Mouse (Mus musculus) cortical plate, adult 2 months (tissue): Measurements from ENCODE around the gene Usp21. TPM values are rescaled to one million over a fixed set of nuclear protein-coding genes. Genes with fewer than 3 reads are reported as not detected.
"Not testable (repeated sequence)": the region's sequence is repeated elsewhere in the genome, so short reads cannot be mapped to it uniquely, and the experiment has no call there.

Experiments used
- H3K27ac ChIP-seq: fragments of 200-500 bp; 2 replicates; pipeline ENCODE4 v1.5.1; 2012; ENCODE audit warnings: low read length, control low read depth, inconsistent platforms; ENCODE audit not compliant: insufficient read depth
- H3K4me1 ChIP-seq: fragments of 200-500 bp; 2 replicates; pipeline ENCODE4 v1.6.1; 2011; ENCODE audit warnings: low read length; ENCODE audit not compliant: control insufficient read depth, insufficient read depth
- H3K4me3 ChIP-seq: fragments of 200-500 bp; 2 replicates; pipeline ENCODE4 v1.5.1; 2011; ENCODE audit warnings: mild to moderate bottlenecking, low read length, control low read depth; ENCODE audit not compliant: insufficient read depth
- CTCF ChIP-seq: fragments of 200-500 bp; IDR thresholded peaks from 2 replicates; pipeline ENCODE4 v1.5.1; 2011; ENCODE audit warnings: mild to moderate bottlenecking, control low read depth, low read length; ENCODE audit not compliant: insufficient read depth; ENCODE audit errors: extremely low read depth
- POLR2A ChIP-seq: fragments of 200-500 bp; IDR thresholded peaks from 2 replicates; pipeline ENCODE4 v1.6.1; 2011; ENCODE audit warnings: mild to moderate bottlenecking, low read length, control low read depth; ENCODE audit not compliant: insufficient read depth; ENCODE audit errors: extremely low read depth
- polyA plus RNA-seq: library from polyadenylated mRNA; depleted of rRNA; stranded (reverse); fragments of >200 nt; gene quantifications from 2 replicates; pipeline ENCODE4 v1.2.3, GENCODE M21; 2012

The Usp21 gene
- polyA plus RNA-seq, 1 experiment = 70.2 TPM

GRCm38 (mm10) chr1:171247453-171247841 lies 40.3 kb downstream of the Usp21 start:
- TF ChIP-seq CTCF (no peak), POLR2A (no peak)
- H3K4me1 ChIP-seq = peaks cover 2% of the 10 kb centered on the region; the same call in 1 of the 2 replicates
- peak overlapping the region; percentile 74 for H3K27ac ChIP-seq
- H3K4me3 ChIP-seq = peak overlapping the region; percentile 68

DNA sequence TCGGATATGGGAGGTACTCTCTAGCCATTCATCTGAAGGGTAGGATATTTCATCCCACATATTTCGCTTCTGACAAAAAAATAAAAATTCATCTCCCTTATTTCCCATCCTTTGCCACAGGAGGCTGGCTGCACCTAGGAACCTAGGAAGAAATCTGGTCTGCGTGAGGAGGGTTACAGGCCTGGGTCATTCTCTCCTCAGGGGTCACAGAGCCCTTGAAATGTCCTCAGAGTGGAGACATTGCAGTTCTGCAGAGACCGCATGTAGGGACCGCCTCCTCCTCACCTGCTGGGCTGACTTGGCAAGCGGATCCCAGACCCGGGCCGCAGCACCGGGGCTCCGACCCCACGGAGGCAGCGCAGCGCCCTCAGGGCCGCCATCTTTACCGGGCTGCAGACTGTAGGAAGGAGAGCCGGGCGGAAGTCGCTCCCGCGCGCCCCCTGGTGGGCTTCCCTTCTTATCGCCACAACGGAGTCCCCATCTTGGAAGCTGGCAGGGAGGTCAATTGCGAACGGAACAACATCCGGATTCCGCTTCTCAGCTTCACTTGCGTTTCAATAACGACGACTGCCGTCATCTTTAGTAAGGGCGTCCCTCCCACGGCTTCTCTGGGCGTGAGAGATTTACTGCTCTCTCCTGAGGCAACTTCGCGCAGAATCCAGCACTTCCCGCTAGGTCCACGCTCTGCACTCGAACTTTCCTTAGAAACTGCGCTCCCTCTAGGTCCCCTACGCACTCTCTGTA lies 40.9 kb downstream of the Usp21 start:
- Histone ChIP-seq H3K4me3 (peak overlapping the region; percentile 68), H3K4me1 (peaks cover 2% of the 10 kb centered on the region; the same call in 1 of the 2 replicates), H3K27ac (peak overlapping the region; percentile 79)
- TF ChIP-seq POLR2A = peak; percentile 82; the same call in 1 of the 2 replicates
- TF ChIP-seq CTCF = peak; percentile 71

DNA sequence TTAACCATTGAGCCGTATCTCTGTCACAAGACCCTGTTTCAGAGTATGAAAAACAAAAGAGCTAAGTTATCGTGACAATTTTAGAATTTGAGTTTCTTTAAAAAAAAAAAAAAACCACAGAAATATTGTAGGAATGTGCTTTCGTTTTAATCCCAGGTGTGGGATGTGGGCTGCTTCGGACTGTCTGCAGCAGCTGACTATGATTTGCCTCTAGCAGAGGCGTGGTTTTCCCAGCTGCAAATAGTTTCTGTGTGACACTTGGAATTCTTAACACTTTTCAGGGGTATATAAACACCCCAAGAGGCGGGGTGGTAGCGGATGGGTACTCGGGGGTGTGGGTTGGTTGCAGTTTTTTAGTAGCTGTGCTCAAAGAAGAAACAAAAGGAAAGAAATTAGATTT lies 42.4 kb downstream of the Usp21 start:
- Histone ChIP-seq H3K4me1 (peaks cover 2% of the 10 kb centered on the region; the same call in 1 of the 2 replicates), H3K27ac (no peak overlapping the region), H3K4me3 (no peak overlapping the region)
- no peak for TF ChIP-seq POLR2A
- no peak for TF ChIP-seq CTCF

- H3K4me3 ChIP-seq, H3K27ac ChIP-seq, H3K4me1 ChIP-seq: not testable (repeated sequence)
These were observed 45.8 kb downstream of the Usp21 start for GRCm38 (mm10) chr1:171241952-171242351.

GRCm38 (mm10) chr1:171240911-171241310 lies 46.9 kb downstream of the Usp21 start:
- peaks cover 2% of the 10 kb centered on the region; the same call in 1 of the 2 replicates for H3K4me1 ChIP-seq
- H3K27ac ChIP-seq = no peak overlapping the region
- TF ChIP-seq CTCF = no peak
- no peak for TF ChIP-seq POLR2A
- no peak overlapping the region for H3K4me3 ChIP-seq

- no peak overlapping the region for H3K27ac ChIP-seq
- peaks cover 2% of the 10 kb centered on the region; the same call in 1 of the 2 replicates for H3K4me1 ChIP-seq
- H3K4me3 ChIP-seq = no peak overlapping the region
- TF ChIP-seq POLR2A (no peak), CTCF (no peak)
These were observed 47.6 kb downstream of the Usp21 start for GRCm38 (mm10) chr1:171239992-171240744.

GRCm38 (mm10) chr1:171238463-171238862 lies 49.3 kb downstream of the Usp21 start:
- peak; percentile 51 for TF ChIP-seq CTCF
- no peak for TF ChIP-seq POLR2A
- Histone ChIP-seq H3K4me1 (no peaks in the 10 kb centered on the region; the same call in 1 of the 2 replicates), H3K4me3 (no peak overlapping the region), H3K27ac (no peak overlapping the region)

DNA sequence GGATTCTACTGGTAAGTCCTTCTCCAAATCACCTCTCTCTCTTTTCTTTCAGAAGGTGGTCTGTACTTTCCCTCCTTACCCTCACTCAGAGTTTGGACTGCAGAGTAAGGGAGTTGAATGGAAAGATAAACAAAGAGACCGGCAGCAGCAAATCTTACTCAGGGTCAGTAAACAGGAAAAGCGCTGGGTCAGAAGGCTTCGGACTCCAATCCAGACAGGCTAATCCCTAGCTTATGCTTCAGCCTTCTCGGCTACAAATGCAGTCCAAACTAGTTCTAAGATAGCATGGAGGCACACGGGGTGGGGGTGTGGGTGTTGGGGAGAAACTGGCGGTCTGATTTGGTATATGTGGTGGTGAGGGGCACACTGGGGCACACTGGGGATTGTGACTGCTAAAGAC lies 50.4 kb downstream of the Usp21 start:
- H3K4me1 ChIP-seq = no peaks in the 10 kb centered on the region
- H3K27ac ChIP-seq = no peak overlapping the region
- no peak overlapping the region for H3K4me3 ChIP-seq
- TF ChIP-seq POLR2A (no peak), CTCF (no peak)

DNA sequence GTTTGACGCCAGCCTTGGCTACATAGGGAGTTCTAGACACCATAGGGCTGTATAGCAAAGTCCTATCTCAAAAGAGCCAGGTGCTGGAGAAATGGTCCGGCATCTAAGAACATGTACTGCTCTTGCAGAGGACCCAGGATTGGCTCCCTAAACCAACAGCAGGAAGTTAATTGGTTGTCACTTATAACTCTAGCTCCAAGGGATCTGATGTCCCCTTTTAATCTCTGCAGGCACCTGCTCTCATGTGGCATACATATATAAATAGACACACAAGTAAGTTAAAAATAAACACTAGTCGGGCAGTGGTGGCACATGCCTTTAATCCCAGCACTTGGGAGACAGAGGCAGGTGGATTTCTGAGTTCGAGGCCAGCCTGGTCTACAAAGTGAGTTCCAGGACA lies 52.0 kb downstream of the Usp21 start:
- Histone ChIP-seq H3K4me1 (no peaks in the 10 kb centered on the region), H3K27ac (no peak overlapping the region), H3K4me3 (no peak overlapping the region)
- TF ChIP-seq CTCF (no peak), POLR2A (no peak)

- TF ChIP-seq CTCF (no peak), POLR2A (no peak)
- H3K4me1 ChIP-seq = no peaks in the 10 kb centered on the region
- H3K4me3 ChIP-seq = no peak overlapping the region
- H3K27ac ChIP-seq = no peak overlapping the region
These were observed 53.3 kb downstream of the Usp21 start for GRCm38 (mm10) chr1:171234538-171234937.
